Mouse (Mus musculus): ENCODE results near the gene Enox1.

- TF ChIP-seq CTCF (conservative IDR thresholded peaks at IDR 0.05; ENCODE audit: insufficient read depth, insufficient read length, low read depth, low read length) (no peak), POLR2A (IDR thresholded peaks at IDR 0.05; ENCODE audit: low read depth, low read length) (no peak)
Measured at GRCm38 (mm10) chr14:77706511-77707246, 550.1 kb downstream of the Enox1 start.

Measured in kidney, adult 2 months (tissue).